Mouse (Mus musculus) C2C12 (cell line): Measurements from ENCODE around the gene Mecom.

Source experiments
- CEBPB ChIP-seq: IDR thresholded peaks from one replicate; pipeline ENCODE4 v1.6.1; 2011; ENCODE audit warnings: low read depth, mild to moderate bottlenecking, control low read depth, moderate library complexity
- CTCF ChIP-seq: IDR thresholded peaks from one replicate; pipeline ENCODE4 v1.5.1; 2011; ENCODE audit not compliant: control insufficient read depth, insufficient read depth, insufficient read length
- FOSL1 ChIP-seq: IDR thresholded peaks from one replicate; pipeline ENCODE4 v1.8.0; 2011; ENCODE audit warnings: mild to moderate bottlenecking, low read length; ENCODE audit not compliant: poor library complexity, insufficient read depth, severe bottlenecking
- MAX ChIP-seq: IDR thresholded peaks from one replicate; pipeline ENCODE4 v1.6.1; 2011; ENCODE audit warnings: mild to moderate bottlenecking, control low read depth
- MYOD1 ChIP-seq: IDR thresholded peaks from one replicate; pipeline ENCODE4 v1.6.1; 2011; ENCODE audit warnings: low read depth; ENCODE audit not compliant: control insufficient read depth, insufficient read length
- MYOG ChIP-seq: IDR thresholded peaks from one replicate; pipeline ENCODE4 v1.6.1; 2011; ENCODE audit not compliant: control insufficient read depth, insufficient read length; ENCODE audit errors: extremely low read depth
- USF1 ChIP-seq: IDR thresholded peaks from one replicate; pipeline ENCODE4 v1.6.1; 2011; ENCODE audit warnings: low read depth, mild to moderate bottlenecking, control low read depth, moderate library complexity

DNA sequence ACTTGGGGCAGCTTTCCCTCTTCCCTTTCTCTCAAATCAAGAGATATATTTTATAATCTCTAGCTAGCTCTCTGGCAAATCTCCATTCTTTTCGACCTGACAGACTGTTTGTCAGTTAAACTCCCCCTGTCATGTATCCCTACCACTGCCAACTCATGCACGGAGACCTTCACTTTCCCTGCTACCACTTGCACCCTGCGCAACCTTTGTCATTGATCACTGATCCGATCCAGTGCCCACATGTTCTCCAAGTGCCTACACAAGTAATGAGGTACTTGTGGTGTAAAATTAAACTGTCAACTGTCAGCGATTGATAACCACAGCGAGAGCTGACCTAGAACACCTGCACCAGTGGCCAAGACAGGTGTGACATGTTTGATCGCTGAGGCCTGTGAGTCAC is 95.3 kb downstream of the Mecom start:
- TF ChIP-seq CTCF = no peak
- no peak for TF ChIP-seq CEBPB
- no peak for TF ChIP-seq MYOD1
- TF ChIP-seq FOSL1 = no peak
- no peak for TF ChIP-seq MAX
- TF ChIP-seq USF1 = no peak
- no peak for TF ChIP-seq MYOG
